Mouse (Mus musculus): ENCODE data around the gene Zmiz2. TPM values are rescaled to one million over a fixed set of nuclear protein-coding genes. Genes with fewer than 3 reads are reported as not detected.

Zmiz2 gene
- polyA plus RNA-seq, 2 experiments = 3.9 to 7.3 TPM

- 76% methylated on average over 8 of the region's 8 CpGs for WGBS (ENCODE audit: insufficient replicate concordance)
- H3K27me3 ChIP-seq (ENCODE audit: control insufficient read depth, insufficient read depth, low read length) = no peaks in the 10 kb centered on the region
- peaks cover 3 to 23% of the 10 kb centered on the region in 2 experiments; a peak in 3 of 4 replicates for H3K4me1 ChIP-seq (replicated peaks; ENCODE audit: control insufficient read depth in 2 of 2, insufficient read depth in 2 of 2, low read length in 1 of 2)
- peak overlapping the region; percentile 65 for H3K4me2 ChIP-seq (ENCODE audit: low read depth)
- peak overlapping the region; percentile 73 for H3K9ac ChIP-seq (replicated peaks)
- peak overlapping the region; percentile 24 to 68; a peak in 3 of 4 replicates for H3K4me3 ChIP-seq (ENCODE audit: insufficient read depth in 1 of 2, low read depth in 2 of 2, low read length in 2 of 2)
- H3K27ac ChIP-seq = no peak overlapping the region
- H3K36me3 ChIP-seq (replicated peaks; ENCODE audit: control insufficient read depth, insufficient read depth, low read depth) = no peaks in the 10 kb centered on the region; the same call in 1 of the 2 replicates
- ATAC-seq (ENCODE audit: insufficient read depth) (no peak), DNase-seq (ENCODE audit: low read depth in 3 of 3, low spot score in 3 of 3) (no peak)
- H3K9me3 ChIP-seq (ENCODE audit: control insufficient read depth, low read length) = no peaks in the 10 kb centered on the region
- TF ChIP-seq CTCF (IDR thresholded peaks at IDR 0.05; ENCODE audit: low read depth) (no peak), EP300 (IDR thresholded peaks at IDR 0.05; ENCODE audit: low read depth) (no peak)
These were observed 1.6 kb downstream of the Zmiz2 start for GRCm38 (mm10) chr11:6390376-6391053.

GRCm38 (mm10) chr11:6391516-6392276, 2.8 kb downstream of the Zmiz2 start:
- no peak overlapping the region for H3K4me3 ChIP-seq (ENCODE audit: insufficient read depth in 1 of 2, low read depth in 2 of 2, low read length in 2 of 2)
- no peak for ATAC-seq (ENCODE audit: insufficient read depth)
- H3K27ac ChIP-seq = no peak overlapping the region
- TF ChIP-seq CTCF (IDR thresholded peaks at IDR 0.05; ENCODE audit: low read depth) = no peak
- TF ChIP-seq EP300 (IDR thresholded peaks at IDR 0.05; ENCODE audit: low read depth) = no peak
- H3K9me3 ChIP-seq (ENCODE audit: control insufficient read depth, low read length) = no peaks in the 10 kb centered on the region
- no peak overlapping the region for H3K9ac ChIP-seq (replicated peaks)
- DNase-seq (ENCODE audit: low read depth in 3 of 3, low spot score in 3 of 3) = no peak
- H3K36me3 ChIP-seq (replicated peaks; ENCODE audit: control insufficient read depth, insufficient read depth, low read depth) = peaks cover 3% of the 10 kb centered on the region
- WGBS (ENCODE audit: insufficient replicate concordance) = 69% methylated on average over 8 of the region's 8 CpGs
- H3K4me2 ChIP-seq (ENCODE audit: low read depth) = no peak overlapping the region
- no peaks in the 10 kb centered on the region for H3K27me3 ChIP-seq (ENCODE audit: control insufficient read depth, insufficient read depth, low read length)
- peaks cover 3 to 23% of the 10 kb centered on the region in 2 experiments; a peak in 3 of 4 replicates for H3K4me1 ChIP-seq (replicated peaks; ENCODE audit: control insufficient read depth in 2 of 2, insufficient read depth in 2 of 2, low read length in 1 of 2)

GRCm38 (mm10) chr11:6392857-6393256, 4.0 kb downstream of the Zmiz2 start:
- H3K36me3 ChIP-seq (replicated peaks; ENCODE audit: control insufficient read depth, insufficient read depth, low read depth) = peaks cover 9% of the 10 kb centered on the region
- H3K27me3 ChIP-seq (ENCODE audit: control insufficient read depth, insufficient read depth, low read length) = no peaks in the 10 kb centered on the region
- DNase-seq (ENCODE audit: low read depth in 3 of 3, low spot score in 3 of 3) = no peak
- no peak for ATAC-seq (ENCODE audit: insufficient read depth)
- H3K4me1 ChIP-seq (replicated peaks; ENCODE audit: control insufficient read depth in 2 of 2, insufficient read depth in 2 of 2, low read length in 1 of 2) = peaks cover 3 to 23% of the 10 kb centered on the region in 2 experiments; a peak in 3 of 4 replicates
- no peak overlapping the region for H3K4me2 ChIP-seq (ENCODE audit: low read depth)
- H3K9ac ChIP-seq (replicated peaks) = no peak overlapping the region
- no peaks in the 10 kb centered on the region for H3K9me3 ChIP-seq (ENCODE audit: control insufficient read depth, low read length)
- no peak overlapping the region for H3K27ac ChIP-seq
- no peak overlapping the region for H3K4me3 ChIP-seq (ENCODE audit: insufficient read depth in 1 of 2, low read depth in 2 of 2, low read length in 2 of 2)
- TF ChIP-seq CTCF (IDR thresholded peaks at IDR 0.05; ENCODE audit: low read depth) (no peak), EP300 (IDR thresholded peaks at IDR 0.05; ENCODE audit: low read depth) (no peak)
- WGBS (ENCODE audit: insufficient replicate concordance) = 26% methylated on average over 6 of the region's 6 CpGs

GRCm38 (mm10) chr11:6393866-6394265, 5.0 kb downstream of the Zmiz2 start:
- H3K9ac ChIP-seq (replicated peaks) = no peak overlapping the region
- peaks cover 3 to 20% of the 10 kb centered on the region in 2 experiments; a peak in 3 of 4 replicates for H3K4me1 ChIP-seq (replicated peaks; ENCODE audit: control insufficient read depth in 2 of 2, insufficient read depth in 2 of 2, low read length in 1 of 2)
- H3K4me2 ChIP-seq (ENCODE audit: low read depth) = no peak overlapping the region
- peaks cover 9% of the 10 kb centered on the region for H3K36me3 ChIP-seq (replicated peaks; ENCODE audit: control insufficient read depth, insufficient read depth, low read depth)
- 73% methylated on average over 1 of the region's 1 CpGs for WGBS (ENCODE audit: insufficient replicate concordance)
- no peaks in the 10 kb centered on the region for H3K27me3 ChIP-seq (ENCODE audit: control insufficient read depth, insufficient read depth, low read length)
- TF ChIP-seq EP300 (IDR thresholded peaks at IDR 0.05; ENCODE audit: low read depth) (no peak), CTCF (IDR thresholded peaks at IDR 0.05; ENCODE audit: low read depth) (no peak)
- ATAC-seq (ENCODE audit: insufficient read depth) = no peak
- H3K27ac ChIP-seq = no peak overlapping the region
- H3K9me3 ChIP-seq (ENCODE audit: control insufficient read depth, low read length) = no peaks in the 10 kb centered on the region
- no peak overlapping the region for H3K4me3 ChIP-seq (ENCODE audit: insufficient read depth in 1 of 2, low read depth in 2 of 2, low read length in 2 of 2)
- DNase-seq (ENCODE audit: low read depth in 3 of 3, low spot score in 3 of 3) = no peak

- Histone ChIP-seq H3K4me1 (replicated peaks; ENCODE audit: control insufficient read depth in 2 of 2, insufficient read depth in 2 of 2, low read length in 1 of 2) (peaks cover 2 to 12% of the 10 kb centered on the region in 2 experiments; a peak in 2 of 4 replicates), H3K4me3 (ENCODE audit: insufficient read depth in 1 of 2, low read depth in 2 of 2, low read length in 2 of 2) (no peak overlapping the region), H3K27me3 (ENCODE audit: control insufficient read depth, insufficient read depth, low read length) (no peaks in the 10 kb centered on the region), H3K9ac (replicated peaks) (no peak overlapping the region), H3K9me3 (ENCODE audit: control insufficient read depth, low read length) (no peaks in the 10 kb centered on the region), H3K4me2 (ENCODE audit: low read depth) (no peak overlapping the region), H3K27ac (no peak overlapping the region), H3K36me3 (replicated peaks; ENCODE audit: control insufficient read depth, insufficient read depth, low read depth) (peaks cover 17% of the 10 kb centered on the region)
- WGBS (ENCODE audit: insufficient replicate concordance) = 80% methylated on average over 5 of the region's 5 CpGs
- no peak for DNase-seq (ENCODE audit: low read depth in 3 of 3, low spot score in 3 of 3)
- ATAC-seq (ENCODE audit: insufficient read depth) = no peak
- TF ChIP-seq CTCF (IDR thresholded peaks at IDR 0.05; ENCODE audit: low read depth) (no peak), EP300 (IDR thresholded peaks at IDR 0.05; ENCODE audit: low read depth) (no peak)
These were observed 6.7 kb downstream of the Zmiz2 start for GRCm38 (mm10) chr11:6395565-6395964.
